Mouse (Mus musculus): ENCODE data around the gene Ash1l. TPM values are rescaled to one million over a fixed set of nuclear protein-coding genes. Genes with fewer than 3 reads are reported as not detected.
"Not testable (repeated sequence)": the region's sequence is repeated elsewhere in the genome, so short reads cannot be mapped to it uniquely, and the experiment has no call there.

Ash1l gene
- polyA plus RNA-seq, 1 experiment: 6.1 TPM

DNA sequence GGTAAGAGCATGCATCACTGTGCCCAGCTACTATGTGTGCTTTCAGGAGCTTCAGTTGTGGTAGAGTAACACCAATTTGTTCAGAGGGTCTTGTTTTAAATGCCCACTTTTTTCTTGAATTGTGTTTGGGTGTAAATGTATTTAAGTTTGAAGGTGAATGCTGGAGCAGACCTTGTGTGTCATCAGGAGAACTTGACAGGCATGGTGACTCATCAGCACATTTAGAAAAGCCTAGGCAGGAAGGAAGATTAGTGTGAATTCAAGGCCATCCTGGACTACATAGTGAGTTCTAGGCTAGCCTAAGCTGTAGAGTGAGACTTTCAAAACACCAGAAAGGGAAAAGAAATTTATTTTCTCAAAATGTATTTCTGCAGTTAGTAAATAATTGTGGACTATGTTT lies 3.3 kb downstream of the Ash1l start:
- Histone ChIP-seq H3K4me1 (ENCODE audit: control insufficient read depth, insufficient read depth, low read length) (no peaks in the 10 kb centered on the region), H3K36me3 (ENCODE audit: control insufficient read depth, insufficient read depth, low read length) (no peaks in the 10 kb centered on the region), H3K4me3 (ENCODE audit: control insufficient read depth, low read depth, low read length) (no peak overlapping the region), H3K27ac (ENCODE audit: control insufficient read depth, insufficient read depth, low read depth, low read length) (no peak overlapping the region), H3K27me3 (ENCODE audit: control insufficient read depth, insufficient read depth, low read length) (no peaks in the 10 kb centered on the region)
- TF ChIP-seq CTCF (IDR thresholded peaks at IDR 0.05; ENCODE audit: control insufficient read depth, insufficient read depth, insufficient replicate concordance, low read depth, low read length) (no peak), POLR2A (IDR thresholded peaks at IDR 0.05; ENCODE audit: control insufficient read depth, low read depth, low read length) (no peak)

DNA sequence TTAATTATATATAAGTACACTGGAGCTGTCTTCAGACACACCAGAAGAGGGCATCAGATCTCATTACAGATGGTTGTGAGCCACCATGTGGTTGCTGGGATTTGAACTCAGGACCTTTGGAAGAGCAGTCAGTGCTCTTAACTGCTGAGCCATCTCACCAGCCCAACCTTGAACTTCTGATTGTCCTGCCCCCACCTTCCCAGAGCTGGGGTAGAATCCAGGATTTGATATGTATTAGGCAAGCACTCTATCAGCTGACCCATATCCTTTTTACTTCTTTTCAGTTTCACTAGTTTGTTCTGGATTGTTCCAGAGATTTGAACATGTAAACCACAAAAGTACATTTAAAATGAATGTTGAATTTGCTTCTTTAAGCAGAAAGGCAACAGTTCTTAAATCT lies 12.8 kb downstream of the Ash1l start:
- not testable (repeated sequence) for H3K27ac ChIP-seq (ENCODE audit: control insufficient read depth, insufficient read depth, low read depth, low read length); H3K36me3 ChIP-seq (ENCODE audit: control insufficient read depth, insufficient read depth, low read length); H3K4me1 ChIP-seq (ENCODE audit: control insufficient read depth, insufficient read depth, low read length); H3K4me3 ChIP-seq (ENCODE audit: control insufficient read depth, low read depth, low read length); H3K27me3 ChIP-seq (ENCODE audit: control insufficient read depth, insufficient read depth, low read length)

DNA sequence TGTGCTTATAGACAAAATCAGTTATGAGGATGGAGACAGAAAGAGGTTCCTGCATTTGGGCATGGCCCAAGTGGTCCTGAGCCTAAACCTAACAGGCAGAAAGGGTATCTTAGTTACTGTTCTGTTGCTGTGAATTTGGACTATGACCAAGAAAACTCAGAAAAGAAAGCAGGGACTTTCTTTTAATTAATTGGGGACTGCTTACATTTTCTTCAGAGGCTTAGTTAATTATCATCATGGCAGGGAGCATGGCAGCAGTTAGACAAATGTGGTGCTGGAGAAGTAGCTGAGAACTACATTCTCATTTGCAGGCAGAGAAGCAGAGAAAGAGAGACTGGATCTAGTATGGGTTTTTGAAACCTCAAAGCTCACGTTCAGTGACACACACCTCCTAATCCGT lies 24.6 kb downstream of the Ash1l start:
- H3K36me3 ChIP-seq (ENCODE audit: control insufficient read depth, insufficient read depth, low read length): no peaks in the 10 kb centered on the region

DNA sequence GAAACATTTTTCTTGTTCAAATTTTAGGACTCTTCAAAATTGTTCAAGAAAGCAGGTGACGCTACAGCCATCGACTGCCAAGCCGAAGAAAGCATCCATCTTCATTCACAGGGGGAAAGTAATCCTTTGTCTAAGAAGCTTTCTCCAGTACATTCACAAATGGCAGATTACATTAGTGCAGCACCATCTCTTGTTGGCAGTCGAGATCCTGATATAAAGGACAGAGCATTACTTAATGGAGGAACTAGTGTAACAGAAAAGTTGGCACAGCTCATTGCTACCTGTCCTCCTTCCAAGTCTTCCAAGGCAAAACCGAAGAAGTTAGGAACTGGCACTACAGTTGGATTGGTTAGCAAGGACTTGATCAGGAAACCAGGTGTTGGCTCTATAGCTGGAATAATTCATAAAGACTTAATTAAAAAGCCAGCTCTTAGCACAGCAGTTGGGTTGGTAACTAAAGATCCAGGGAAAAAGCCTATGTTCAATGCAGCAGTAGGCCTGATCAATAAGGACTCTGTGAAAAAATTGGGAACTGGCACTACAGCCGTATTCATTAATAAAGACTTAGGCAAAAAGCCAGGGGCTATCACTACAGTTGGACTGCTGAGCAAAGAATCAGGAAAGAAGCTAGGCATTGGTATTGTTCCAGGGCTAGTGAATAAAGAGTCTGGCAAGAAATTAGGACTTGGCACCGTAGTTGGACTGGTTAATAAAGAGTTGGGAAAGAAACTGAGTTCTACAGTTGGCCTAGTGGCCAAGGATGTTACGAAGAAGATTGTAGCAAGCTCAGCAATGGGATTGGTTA lies 31.0 kb downstream of the Ash1l start:
- TF ChIP-seq POLR2A (IDR thresholded peaks at IDR 0.05; ENCODE audit: control insufficient read depth, low read depth, low read length): no peak
- TF ChIP-seq CTCF (IDR thresholded peaks at IDR 0.05; ENCODE audit: control insufficient read depth, insufficient read depth, insufficient replicate concordance, low read depth, low read length): no peak
- no peak overlapping the region for H3K27ac ChIP-seq (ENCODE audit: control insufficient read depth, insufficient read depth, low read depth, low read length)
- no peaks in the 10 kb centered on the region for H3K4me1 ChIP-seq (ENCODE audit: control insufficient read depth, insufficient read depth, low read length)
- peaks cover 3% of the 10 kb centered on the region for H3K36me3 ChIP-seq (ENCODE audit: control insufficient read depth, insufficient read depth, low read length)
- H3K4me3 ChIP-seq (ENCODE audit: control insufficient read depth, low read depth, low read length): no peak overlapping the region
- H3K27me3 ChIP-seq (ENCODE audit: control insufficient read depth, insufficient read depth, low read length): no peaks in the 10 kb centered on the region

More for the DNA sequence above, 24.6 kb downstream of the Ash1l start:
- H3K27me3 ChIP-seq (ENCODE audit: control insufficient read depth, insufficient read depth, low read length): no peaks in the 10 kb centered on the region
- no peak overlapping the region for H3K27ac ChIP-seq (ENCODE audit: control insufficient read depth, insufficient read depth, low read depth, low read length)
- H3K4me3 ChIP-seq (ENCODE audit: control insufficient read depth, low read depth, low read length): no peak overlapping the region
- H3K4me1 ChIP-seq (ENCODE audit: control insufficient read depth, insufficient read depth, low read length): no peaks in the 10 kb centered on the region; the same call in 1 of the 2 replicates
- TF ChIP-seq POLR2A (IDR thresholded peaks at IDR 0.05; ENCODE audit: control insufficient read depth, low read depth, low read length) (no peak), CTCF (IDR thresholded peaks at IDR 0.05; ENCODE audit: control insufficient read depth, insufficient read depth, insufficient replicate concordance, low read depth, low read length) (no peak)

DNA sequence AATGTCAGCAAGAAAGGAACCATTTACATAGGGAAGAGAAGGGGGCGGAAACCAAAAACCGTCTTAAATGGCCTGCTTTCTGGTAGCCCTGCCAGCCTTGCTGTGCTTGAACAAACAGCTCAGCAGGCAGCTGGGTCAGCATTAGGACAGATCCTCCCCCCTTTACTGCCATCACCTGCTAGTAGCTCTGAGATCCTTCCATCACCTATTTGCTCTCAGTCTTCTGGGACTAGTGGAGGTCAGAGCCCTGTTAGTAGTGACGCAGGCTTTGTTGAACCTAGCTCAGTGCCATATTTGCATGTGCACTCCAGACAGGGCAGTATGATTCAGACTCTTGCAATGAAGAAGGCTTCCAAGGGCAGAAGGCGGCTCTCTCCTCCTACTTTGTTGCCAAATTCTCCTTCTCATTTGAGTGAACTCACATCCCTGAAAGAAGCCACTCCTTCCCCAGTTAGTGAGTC lies 33.5 kb downstream of the Ash1l start:
- Histone ChIP-seq H3K27me3 (ENCODE audit: control insufficient read depth, insufficient read depth, low read length) (no peaks in the 10 kb centered on the region), H3K4me1 (ENCODE audit: control insufficient read depth, insufficient read depth, low read length) (no peaks in the 10 kb centered on the region), H3K4me3 (ENCODE audit: control insufficient read depth, low read depth, low read length) (no peak overlapping the region), H3K27ac (ENCODE audit: control insufficient read depth, insufficient read depth, low read depth, low read length) (no peak overlapping the region), H3K36me3 (ENCODE audit: control insufficient read depth, insufficient read depth, low read length) (peaks cover 3% of the 10 kb centered on the region)
- TF ChIP-seq POLR2A (IDR thresholded peaks at IDR 0.05; ENCODE audit: control insufficient read depth, low read depth, low read length) (no peak), CTCF (IDR thresholded peaks at IDR 0.05; ENCODE audit: control insufficient read depth, insufficient read depth, insufficient replicate concordance, low read depth, low read length) (no peak)

DNA sequence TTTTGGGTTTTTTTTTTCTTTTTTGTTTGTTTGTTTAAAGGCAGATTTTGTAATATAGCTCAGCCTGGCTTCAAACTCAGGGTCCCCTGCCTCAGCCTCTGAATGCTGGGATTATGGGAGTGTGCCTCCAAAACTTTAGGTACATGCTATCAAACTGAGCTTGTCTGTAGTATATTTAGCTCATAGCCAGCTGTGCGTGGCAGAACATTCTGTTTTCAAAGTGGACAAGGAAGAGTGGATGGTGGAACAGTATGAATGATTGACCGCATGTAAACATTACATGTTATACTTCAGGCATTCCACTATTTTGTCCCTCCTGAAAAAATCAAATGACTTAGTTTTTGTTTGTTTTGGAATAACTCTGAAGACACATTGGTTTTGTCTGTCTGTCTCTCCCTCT lies 42.4 kb downstream of the Ash1l start:
- TF ChIP-seq CTCF (IDR thresholded peaks at IDR 0.05; ENCODE audit: control insufficient read depth, insufficient read depth, insufficient replicate concordance, low read depth, low read length) (no peak), POLR2A (IDR thresholded peaks at IDR 0.05; ENCODE audit: control insufficient read depth, low read depth, low read length) (no peak)
- no peak overlapping the region for H3K4me3 ChIP-seq (ENCODE audit: control insufficient read depth, low read depth, low read length)
- no peaks in the 10 kb centered on the region for H3K4me1 ChIP-seq (ENCODE audit: control insufficient read depth, insufficient read depth, low read length)
- H3K27me3 ChIP-seq (ENCODE audit: control insufficient read depth, insufficient read depth, low read length): no peaks in the 10 kb centered on the region
- no peak overlapping the region for H3K27ac ChIP-seq (ENCODE audit: control insufficient read depth, insufficient read depth, low read depth, low read length)
- no peaks in the 10 kb centered on the region for H3K36me3 ChIP-seq (ENCODE audit: control insufficient read depth, insufficient read depth, low read length)

DNA sequence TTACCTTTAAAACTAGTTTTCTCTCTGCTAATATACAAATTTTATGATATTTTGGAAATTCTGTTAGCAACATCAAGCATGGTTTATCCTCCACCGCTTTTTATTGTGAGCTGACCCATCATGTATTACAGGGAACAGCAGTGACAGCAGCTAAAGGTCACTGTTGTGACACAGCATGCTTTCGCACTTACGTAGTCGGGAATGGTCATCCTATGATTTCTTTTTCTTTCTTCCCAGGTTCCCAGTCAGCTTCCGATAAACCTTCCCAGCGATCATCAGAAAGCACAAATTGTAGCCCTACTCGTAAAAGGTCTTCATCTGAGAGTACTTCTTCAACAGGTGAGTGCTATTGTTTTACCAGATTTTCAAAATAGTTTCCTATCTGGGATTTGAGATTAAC lies 51.1 kb downstream of the Ash1l start:
- peaks cover 3% of the 10 kb centered on the region for H3K36me3 ChIP-seq (ENCODE audit: control insufficient read depth, insufficient read depth, low read length)

DNA sequence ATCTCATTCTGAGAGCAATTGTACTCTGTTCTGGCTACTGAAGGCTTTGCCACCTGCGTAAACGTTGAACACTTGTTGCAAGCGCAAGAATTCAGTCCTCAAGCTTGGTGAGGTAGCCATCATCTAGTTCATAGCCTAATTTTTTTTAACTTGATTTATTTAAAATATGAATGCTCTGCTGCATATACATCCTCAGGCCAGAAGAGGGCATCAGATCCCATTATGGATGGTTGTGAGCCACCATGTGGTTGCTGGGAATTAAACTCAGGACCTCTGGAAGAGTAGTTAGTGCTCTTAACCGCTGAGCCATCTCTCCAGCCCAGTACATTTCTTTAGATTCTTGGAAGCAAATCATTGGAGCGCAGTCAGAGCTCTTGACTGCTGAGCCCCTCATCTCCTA lies 80.5 kb downstream of the Ash1l start:
- not testable (repeated sequence) for H3K4me1 ChIP-seq (ENCODE audit: control insufficient read depth, insufficient read depth, low read length); H3K27me3 ChIP-seq (ENCODE audit: control insufficient read depth, insufficient read depth, low read length); H3K36me3 ChIP-seq (ENCODE audit: control insufficient read depth, insufficient read depth, low read length); H3K4me3 ChIP-seq (ENCODE audit: control insufficient read depth, low read depth, low read length); H3K27ac ChIP-seq (ENCODE audit: control insufficient read depth, insufficient read depth, low read depth, low read length)

More for the DNA sequence above, 51.1 kb downstream of the Ash1l start:
- no peak for TF ChIP-seq CTCF (IDR thresholded peaks at IDR 0.05; ENCODE audit: control insufficient read depth, insufficient read depth, insufficient replicate concordance, low read depth, low read length)
- TF ChIP-seq POLR2A (IDR thresholded peaks at IDR 0.05; ENCODE audit: control insufficient read depth, low read depth, low read length): no peak
- Histone ChIP-seq H3K4me1 (ENCODE audit: control insufficient read depth, insufficient read depth, low read length) (no peaks in the 10 kb centered on the region), H3K27ac (ENCODE audit: control insufficient read depth, insufficient read depth, low read depth, low read length) (no peak overlapping the region), H3K27me3 (ENCODE audit: control insufficient read depth, insufficient read depth, low read length) (no peaks in the 10 kb centered on the region), H3K4me3 (ENCODE audit: control insufficient read depth, low read depth, low read length) (no peak overlapping the region)
